Mouse (Mus musculus): ENCODE results near the gene Olfr281. TPM values are rescaled to one million over a fixed set of nuclear protein-coding genes. Genes with fewer than 3 reads are reported as not detected.
"Not testable (repeated sequence)": the region's sequence is repeated elsewhere in the genome, so short reads cannot be mapped to it uniquely, and the experiment has no call there.

Gene Olfr281
- not detected for polyA plus RNA-seq (2017; shearing (Covaris generic))

DNA sequence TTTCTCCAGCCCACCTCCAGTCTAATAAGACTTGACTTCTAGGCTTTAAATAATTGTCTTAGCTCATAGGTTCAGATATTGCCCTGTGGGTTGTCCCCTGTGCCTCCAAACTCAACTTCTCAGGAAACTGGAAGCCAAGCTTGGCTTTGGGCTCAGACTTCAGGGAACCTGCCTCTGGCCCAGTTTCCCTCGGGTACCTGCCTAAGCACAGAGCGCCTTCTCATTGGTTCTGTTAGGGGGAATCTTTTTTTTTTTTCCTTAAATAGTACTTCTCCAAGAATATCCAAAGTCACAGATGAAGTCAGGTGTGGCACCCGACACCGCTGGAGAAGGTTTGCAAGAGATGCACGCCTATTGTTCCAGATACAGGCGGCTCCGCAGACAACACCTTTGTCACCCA is at the start of gene Olfr281:
Gene Olfr281, plus strand, starts transcription at position 301 of the 400 bp plus-strand sequence.
- no peak for ATAC-seq

DNA sequence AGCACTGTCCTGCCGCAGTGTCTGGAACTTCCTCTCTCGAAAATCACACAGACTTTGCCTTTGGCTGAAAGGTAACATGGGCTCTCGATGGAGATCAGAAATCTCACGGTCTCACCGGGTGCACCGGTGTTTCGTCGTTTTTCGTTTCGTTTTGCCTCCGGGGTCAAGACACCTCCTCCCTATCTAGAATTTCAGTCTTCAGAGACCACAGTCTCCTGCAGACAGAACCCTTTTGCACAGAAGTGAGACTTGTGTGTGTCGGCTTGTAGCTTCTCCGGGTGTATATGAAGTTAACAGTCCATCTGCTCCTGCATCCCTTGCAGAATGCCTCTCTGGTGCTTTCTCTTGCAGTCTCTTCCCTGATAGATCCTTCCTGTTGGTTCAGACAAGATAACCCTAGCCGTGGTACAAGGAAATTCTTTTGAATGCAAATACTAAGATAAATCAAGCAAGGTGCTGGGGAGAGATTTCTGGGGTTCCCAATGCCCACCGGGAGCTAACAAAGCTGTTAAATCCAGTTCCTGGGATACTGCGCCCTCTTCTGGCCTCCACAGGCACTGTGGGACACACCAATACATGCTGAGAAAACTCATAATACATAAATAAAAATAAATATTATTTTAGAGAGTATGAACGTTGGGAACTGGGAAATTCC is 43.9 kb upstream of the Olfr281 start:
- no peak for ATAC-seq

DNA sequence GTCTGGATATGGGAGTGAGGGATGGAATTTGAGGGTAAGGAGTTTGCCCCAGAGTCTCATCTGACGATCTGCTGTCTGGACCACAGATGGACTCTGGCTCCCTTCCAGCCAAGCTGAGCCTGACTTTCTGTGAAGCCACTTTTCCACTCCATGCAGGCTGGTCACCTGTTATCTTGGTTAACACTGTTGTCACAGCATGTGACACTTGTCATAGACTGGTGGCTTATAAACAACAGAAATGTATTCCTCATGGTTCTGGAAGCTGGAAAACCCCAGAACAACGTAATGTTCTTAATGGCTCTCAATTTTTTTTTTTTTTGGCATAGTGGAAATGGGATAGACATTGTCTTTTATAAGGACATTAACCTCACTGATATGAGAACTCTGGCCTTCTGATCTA is 42.8 kb upstream of the Olfr281 start:
- ATAC-seq: no peak

- no peak for ATAC-seq
Observed at GRCm38 (mm10) chr15:98410249-98410648, 42.1 kb upstream of the Olfr281 start.

DNA sequence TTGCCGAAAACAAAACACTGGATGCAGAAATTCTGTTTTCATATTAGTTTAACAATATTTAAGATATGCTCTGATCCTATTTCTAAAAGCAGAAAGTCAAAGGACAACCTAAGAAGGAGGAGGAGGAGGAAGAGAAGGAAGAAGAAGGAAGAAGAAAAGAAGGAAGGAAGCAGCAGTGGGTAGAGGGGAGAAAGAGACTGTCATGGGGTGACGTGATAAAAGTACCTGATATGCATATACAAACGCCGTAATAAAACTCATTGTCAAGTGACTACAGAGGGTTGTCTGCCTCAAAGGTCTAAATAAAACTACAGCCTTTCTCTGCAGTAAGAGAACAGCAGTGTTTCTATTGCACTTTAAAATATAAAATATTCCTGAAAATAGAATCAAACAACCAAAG is 36.4 kb upstream of the Olfr281 start:
- no peak for ATAC-seq

DNA sequence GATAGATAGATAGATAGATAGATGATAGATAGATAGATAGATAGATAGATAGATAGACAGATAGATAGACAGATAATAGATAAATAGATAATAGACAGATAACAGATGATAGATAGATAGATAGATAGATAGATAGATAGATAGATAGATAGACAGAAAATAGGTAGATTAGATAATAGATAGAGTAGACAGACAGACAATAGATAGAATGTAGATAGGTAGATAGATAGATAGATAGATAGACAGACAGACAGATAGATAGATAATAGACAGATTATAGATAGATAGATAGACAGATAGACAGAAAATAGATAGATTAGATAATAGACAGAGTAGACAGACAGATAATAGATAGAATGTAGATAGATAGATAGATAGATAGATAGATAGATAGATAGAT is 35.6 kb upstream of the Olfr281 start:
- ATAC-seq: not testable (repeated sequence)

- ATAC-seq: not testable (repeated sequence)
Observed at GRCm38 (mm10) chr15:98417285-98417684, 35.1 kb upstream of the Olfr281 start.

DNA sequence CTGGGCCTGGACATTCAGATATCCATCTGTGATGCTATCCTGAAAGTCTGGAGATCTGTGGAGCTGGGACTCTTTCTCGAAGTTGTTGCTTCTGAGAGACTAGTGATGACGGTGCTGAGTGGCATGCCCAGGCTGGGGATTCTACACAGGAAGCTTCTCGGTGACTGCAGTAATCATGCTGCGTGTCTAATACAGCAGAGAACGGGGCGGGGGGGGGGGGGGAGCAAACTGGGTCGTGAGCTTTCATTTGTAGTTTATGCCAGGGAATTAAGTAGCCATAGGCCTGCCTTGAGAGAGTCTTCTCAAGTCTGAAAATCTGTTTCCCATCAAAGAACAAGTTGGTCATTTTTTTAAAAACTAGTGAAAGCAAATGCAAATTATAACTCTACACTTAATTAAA is 34.3 kb upstream of the Olfr281 start:
- no peak for ATAC-seq

- ATAC-seq: no peak
Observed at GRCm38 (mm10) chr15:98420897-98421296, 31.5 kb upstream of the Olfr281 start.

DNA sequence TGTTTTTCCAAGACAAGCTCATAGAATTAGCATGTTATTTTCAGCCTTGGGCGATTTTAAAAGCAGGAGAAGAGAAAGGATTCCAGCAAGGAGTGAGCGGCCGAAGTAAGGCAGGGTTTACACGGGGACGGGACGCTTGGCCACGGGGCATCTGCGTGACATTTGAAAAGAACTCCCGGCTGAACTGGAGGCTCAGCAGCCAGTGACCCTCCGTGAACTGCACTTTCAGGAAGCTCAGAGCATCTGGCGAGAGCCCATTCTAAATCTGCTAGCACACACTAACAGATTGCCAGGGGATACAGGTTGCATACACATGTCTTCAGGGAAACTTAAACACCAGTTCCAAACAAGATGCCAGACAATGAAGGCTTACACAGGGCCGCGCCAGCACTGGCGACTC is 28.1 kb upstream of the Olfr281 start:
- ATAC-seq: no peak

GRCm38 (mm10) chr15:98424753-98425152 is 27.6 kb upstream of the Olfr281 start:
- no peak for ATAC-seq

- no peak for ATAC-seq
Observed at GRCm38 (mm10) chr15:98425188-98425587, 27.2 kb upstream of the Olfr281 start.

- not testable (repeated sequence) for ATAC-seq
Observed at GRCm38 (mm10) chr15:98430925-98431324, 21.5 kb upstream of the Olfr281 start, which contains the start of gene Olfr282. Olfr282 (plus strand) TSS chr15:98431225.

GRCm38 (mm10) chr15:98444561-98444960 is 7.8 kb upstream of the Olfr281 start:
- no peak for ATAC-seq

DNA sequence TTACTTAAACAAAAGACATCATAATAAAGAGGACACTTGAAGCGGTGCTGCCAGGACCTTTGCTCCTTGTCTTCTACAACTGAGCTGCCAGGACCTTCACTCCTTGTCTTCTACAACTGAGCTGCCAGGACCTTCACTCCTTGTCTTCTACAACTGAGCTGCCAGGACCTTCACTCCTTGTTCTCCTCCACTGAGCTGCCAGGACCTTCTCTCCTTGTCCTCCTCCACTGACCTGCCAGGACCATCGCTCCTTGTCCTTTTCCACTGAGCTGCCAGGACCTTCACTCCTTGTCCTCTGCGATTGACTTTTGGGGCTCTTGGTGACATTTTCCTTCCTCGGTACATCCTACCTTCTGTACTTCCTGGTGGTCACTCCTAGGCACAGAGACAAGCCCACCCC is 3.9 kb upstream of the Olfr281 start:
- ATAC-seq: no peak

- no peak for ATAC-seq
Observed at GRCm38 (mm10) chr15:98469596-98469995, 17.2 kb downstream of the Olfr281 start, which contains the start of gene OR5BS1P. OR5BS1P (plus strand) TSS chr15:98469896.

GRCm38 (mm10) chr15:98471539-98471938 is 19.2 kb downstream of the Olfr281 start:
- ATAC-seq: no peak

DNA sequence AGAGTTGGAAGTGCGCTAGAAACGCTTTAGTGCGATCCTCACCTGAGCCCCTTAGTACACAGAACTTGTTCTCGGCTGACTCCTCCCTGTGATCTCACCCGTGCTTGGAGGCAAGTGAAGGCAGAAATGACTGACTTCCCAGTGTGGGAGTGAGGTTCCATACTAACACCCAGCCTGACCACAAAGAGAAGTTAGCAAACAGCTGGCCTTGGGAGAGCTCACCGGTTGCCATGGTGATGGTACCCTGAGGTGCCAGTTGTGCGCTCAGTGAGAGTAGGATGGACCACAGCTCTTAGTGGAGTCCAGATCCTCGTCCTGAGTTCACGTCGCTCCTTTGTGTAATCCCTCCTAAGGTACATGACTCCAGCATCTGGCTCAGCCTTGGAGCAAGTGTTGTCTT is 22.6 kb downstream of the Olfr281 start:
- no peak for ATAC-seq

GRCm38 (mm10) chr15:98475382-98475781 is 23.0 kb downstream of the Olfr281 start:
- ATAC-seq: no peak

- ATAC-seq: no peak
Observed at GRCm38 (mm10) chr15:98476281-98476680, 23.9 kb downstream of the Olfr281 start.

GRCm38 (mm10) chr15:98479568-98480102 is 27.2 kb downstream of the Olfr281 start:
- ATAC-seq: no peak

DNA sequence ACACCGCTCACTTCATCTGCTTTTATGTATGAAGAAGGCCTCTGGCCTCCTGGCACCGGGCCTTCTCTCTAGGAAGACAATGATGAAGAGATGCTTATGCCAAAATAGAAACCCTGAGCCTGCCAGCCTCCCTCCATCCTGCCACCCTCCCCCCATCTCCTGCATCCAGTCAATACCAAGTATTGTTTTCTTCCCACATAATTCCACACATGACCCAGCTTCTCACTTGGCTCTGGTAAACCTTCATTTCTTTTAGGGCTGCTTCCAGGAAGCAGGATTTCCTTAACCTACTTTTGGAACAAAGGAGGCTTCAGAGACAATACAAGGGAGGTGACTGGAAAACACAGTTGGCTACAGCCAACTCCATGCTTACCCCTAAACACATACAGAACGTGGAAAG is 30.3 kb downstream of the Olfr281 start, which contains the start of gene Lalba:
Gene Lalba, minus strand, starts transcription at position 21 of the 400 bp plus-strand sequence.
- ATAC-seq: no peak

GRCm38 (mm10) chr15:98483907-98484886 is 31.8 kb downstream of the Olfr281 start:
- no peak for ATAC-seq

Data from inflammation-experienced regulatory T-cells, adult 6 months (primary cell).